Mouse (Mus musculus) hindbrain, embryonic 16.5 days (tissue): ENCODE data around the gene Adipoq. TPM values are rescaled to one million over a fixed set of nuclear protein-coding genes. Genes with fewer than 3 reads are reported as not detected.

Source experiments
- ATAC-seq: fragments of 200-750 bp; cut with Nextera tagmentation; 2 replicates; pipeline ENCODE4 v1.8.0; 2017; ENCODE audit warnings: moderate TSS enrichment, moderate library complexity
- H3K27ac ChIP-seq: fragments of 300-500 bp; sonication (generic); 2 replicates; pipeline ENCODE4 v1.5.1; 2014; ENCODE audit warnings: low read depth, mild to moderate bottlenecking, control low read depth, low read length, moderate library complexity
- H3K27me3 ChIP-seq: fragments of 300-500 bp; sonication (generic); replicated peaks from 2 replicates; pipeline ENCODE4 v1.6.1; 2014; ENCODE audit warnings: low read length; ENCODE audit not compliant: control insufficient read depth, insufficient read depth
- H3K36me3 ChIP-seq: fragments of 300-500 bp; sonication (generic); 2 replicates; pipeline ENCODE4 v1.6.1; 2014; ENCODE audit warnings: mild to moderate bottlenecking, low read length, moderate library complexity, mixed read lengths; ENCODE audit not compliant: control insufficient read depth, insufficient read depth
- H3K4me1 ChIP-seq: fragments of 300-500 bp; sonication (generic); 2 replicates; pipeline ENCODE4 v1.6.1; 2014; ENCODE audit warnings: low read depth, low read length; ENCODE audit not compliant: control insufficient read depth, insufficient read depth
- H3K4me2 ChIP-seq: fragments of 300-500 bp; sonication (generic); 2 replicates; pipeline ENCODE4 v1.6.1; 2014; ENCODE audit warnings: mild to moderate bottlenecking, low read length, control low read depth, moderate library complexity
- H3K4me3 ChIP-seq: fragments of 300-500 bp; sonication (generic); 2 replicates; pipeline ENCODE4 v1.5.1; 2014; ENCODE audit warnings: mild to moderate bottlenecking, low read length, control low read depth, moderate library complexity
- H3K9ac ChIP-seq: fragments of 300-500 bp; sonication (generic); 2 replicates; pipeline ENCODE4 v1.6.1; 2014; ENCODE audit warnings: low read depth, mild to moderate bottlenecking, control low read depth, low read length, moderate library complexity
- H3K9me3 ChIP-seq: fragments of 300-500 bp; sonication (generic); 2 replicates; pipeline ENCODE4 v1.6.1; 2014; ENCODE audit warnings: mild to moderate bottlenecking, low read length, moderate library complexity; ENCODE audit not compliant: control insufficient read depth
- WGBS: fragments of 180-500 bp; shearing (Covaris S2); extraction: QIAGEN DNeasy Blood & Tissue Kit; methylation state at CpG from one replicate; pipeline ENCODE4 v1.1.7; 2014; 5-methylcytosine and 5-hydroxymethylcytosine counted together
- polyA plus RNA-seq: library from polyadenylated mRNA; unstranded; fragments of >200 nt; fragmentation: Nextera tagmentation; extraction: Ambion mirVana; gene quantifications from 2 replicates; pipeline ENCODE4 v1.2.1, GENCODE M21; 2015

Gene Adipoq
- polyA plus RNA-seq, 1 experiment from 2014 or later = not detected

- Histone ChIP-seq H3K27me3 (no peaks in the 10 kb centered on the region), H3K4me3 (no peak overlapping the region), H3K36me3 (no peaks in the 10 kb centered on the region), H3K4me2 (no peak overlapping the region), H3K9me3 (no peaks in the 10 kb centered on the region), H3K4me1 (no peaks in the 10 kb centered on the region), H3K9ac (no peak overlapping the region), H3K27ac (no peak overlapping the region)
- 90% methylated on average over 8 of the region's 8 CpGs for WGBS
- no peak for ATAC-seq
Measured at GRCm38 (mm10) chr16:23149396-23149795, 3.1 kb downstream of the Adipoq start.

- 22% methylated on average over 2 of the region's 2 CpGs for WGBS
- H3K4me2 ChIP-seq = no peak overlapping the region
- H3K36me3 ChIP-seq = no peaks in the 10 kb centered on the region
- no peak overlapping the region for H3K4me3 ChIP-seq
- no peaks in the 10 kb centered on the region for H3K9me3 ChIP-seq
- H3K27ac ChIP-seq = no peak overlapping the region
- H3K4me1 ChIP-seq = no peaks in the 10 kb centered on the region
- no peaks in the 10 kb centered on the region for H3K27me3 ChIP-seq
- H3K9ac ChIP-seq = no peak overlapping the region
- 0 out of 2 replicates have a peak, but pooled peaks have one; percentile 65 for ATAC-seq
Measured at GRCm38 (mm10) chr16:23151423-23151822, 5.1 kb downstream of the Adipoq start.

GRCm38 (mm10) chr16:23154261-23154660 lies 7.9 kb downstream of the Adipoq start:
- WGBS = 87% methylated on average over 5 of the region's 5 CpGs
- no peak overlapping the region for H3K27ac ChIP-seq
- no peaks in the 10 kb centered on the region for H3K27me3 ChIP-seq
- no peak overlapping the region for H3K4me2 ChIP-seq
- H3K4me1 ChIP-seq = no peaks in the 10 kb centered on the region
- no peak overlapping the region for H3K9ac ChIP-seq
- H3K9me3 ChIP-seq = no peaks in the 10 kb centered on the region
- no peak for ATAC-seq
- H3K36me3 ChIP-seq = no peaks in the 10 kb centered on the region
- H3K4me3 ChIP-seq = no peak overlapping the region

- H3K4me2 ChIP-seq = no peak overlapping the region
- no peak overlapping the region for H3K27ac ChIP-seq
- H3K36me3 ChIP-seq = no peaks in the 10 kb centered on the region
- no peak overlapping the region for H3K4me3 ChIP-seq
- H3K27me3 ChIP-seq = no peaks in the 10 kb centered on the region
- no peak overlapping the region for H3K9ac ChIP-seq
- WGBS = 95% methylated on average over 13 of the region's 13 CpGs
- no peaks in the 10 kb centered on the region for H3K4me1 ChIP-seq
- no peak for ATAC-seq
- H3K9me3 ChIP-seq = no peaks in the 10 kb centered on the region
Measured at GRCm38 (mm10) chr16:23157013-23157412, 10.7 kb downstream of the Adipoq start.

GRCm38 (mm10) chr16:23158292-23158691 lies 12.0 kb downstream of the Adipoq start:
- H3K9ac ChIP-seq = no peak overlapping the region
- 93% methylated on average over 7 of the region's 7 CpGs for WGBS
- no peak overlapping the region for H3K4me2 ChIP-seq
- H3K36me3 ChIP-seq = no peaks in the 10 kb centered on the region
- H3K4me3 ChIP-seq = no peak overlapping the region
- H3K27ac ChIP-seq = no peak overlapping the region
- no peak for ATAC-seq
- H3K4me1 ChIP-seq = no peaks in the 10 kb centered on the region
- H3K27me3 ChIP-seq = no peaks in the 10 kb centered on the region
- H3K9me3 ChIP-seq = no peaks in the 10 kb centered on the region

GRCm38 (mm10) chr16:23158957-23159356 lies 12.6 kb downstream of the Adipoq start:
- Histone ChIP-seq H3K4me1 (no peaks in the 10 kb centered on the region), H3K9ac (no peak overlapping the region), H3K27me3 (no peaks in the 10 kb centered on the region), H3K27ac (no peak overlapping the region), H3K36me3 (no peaks in the 10 kb centered on the region), H3K4me3 (no peak overlapping the region), H3K9me3 (no peaks in the 10 kb centered on the region), H3K4me2 (no peak overlapping the region)
- 68% methylated on average over 2 of the region's 2 CpGs for WGBS
- no peak for ATAC-seq

GRCm38 (mm10) chr16:23159749-23160148 lies 13.4 kb downstream of the Adipoq start:
- 71% methylated on average over 2 of the region's 2 CpGs for WGBS

GRCm38 (mm10) chr16:23162116-23162515 lies 15.8 kb downstream of the Adipoq start:
- WGBS = 89% methylated on average over 3 of the region's 3 CpGs
- H3K27me3 ChIP-seq = no peaks in the 10 kb centered on the region
- ATAC-seq = no peak

More at GRCm38 (mm10) chr16:23159749-23160148, 13.4 kb downstream of the Adipoq start:
- no peaks in the 10 kb centered on the region for H3K36me3 ChIP-seq
- no peak overlapping the region for H3K9ac ChIP-seq
- no peaks in the 10 kb centered on the region for H3K9me3 ChIP-seq
- no peak overlapping the region for H3K4me2 ChIP-seq
- no peak overlapping the region for H3K4me3 ChIP-seq
- H3K4me1 ChIP-seq = no peaks in the 10 kb centered on the region
- no peak overlapping the region for H3K27ac ChIP-seq
- no peaks in the 10 kb centered on the region for H3K27me3 ChIP-seq
- no peak for ATAC-seq

GRCm38 (mm10) chr16:23164443-23164842 lies 18.1 kb downstream of the Adipoq start:
- Histone ChIP-seq H3K9ac (no peak overlapping the region), H3K4me1 (no peaks in the 10 kb centered on the region), H3K9me3 (no peaks in the 10 kb centered on the region), H3K4me3 (no peak overlapping the region), H3K27ac (no peak overlapping the region), H3K27me3 (no peaks in the 10 kb centered on the region), H3K4me2 (no peak overlapping the region), H3K36me3 (no peaks in the 10 kb centered on the region)
- no peak for ATAC-seq
- WGBS = 84% methylated on average over 6 of the region's 6 CpGs

More at GRCm38 (mm10) chr16:23162116-23162515, 15.8 kb downstream of the Adipoq start:
- Histone ChIP-seq H3K9ac (no peak overlapping the region), H3K4me3 (no peak overlapping the region), H3K9me3 (no peaks in the 10 kb centered on the region), H3K4me2 (no peak overlapping the region), H3K27ac (no peak overlapping the region), H3K4me1 (no peaks in the 10 kb centered on the region), H3K36me3 (no peaks in the 10 kb centered on the region)

GRCm38 (mm10) chr16:23165441-23165840 lies 19.1 kb downstream of the Adipoq start:
- Histone ChIP-seq H3K4me1 (no peaks in the 10 kb centered on the region), H3K9ac (no peak overlapping the region), H3K4me2 (no peak overlapping the region), H3K27me3 (no peaks in the 10 kb centered on the region), H3K9me3 (no peaks in the 10 kb centered on the region), H3K4me3 (no peak overlapping the region), H3K36me3 (no peaks in the 10 kb centered on the region), H3K27ac (no peak overlapping the region)
- 74% methylated on average over 9 of the region's 9 CpGs for WGBS
- ATAC-seq = no peak
